Mouse (Mus musculus): Measurements from ENCODE around the gene Esf1. TPM values are rescaled to one million over a fixed set of nuclear protein-coding genes. Genes with fewer than 3 reads are reported as not detected.
"Not testable (repeated sequence)": the region's sequence is repeated elsewhere in the genome, so short reads cannot be mapped to it uniquely, and the experiment has no call there.

Esf1 gene
- polyA plus RNA-seq, 1 experiment from 2014 or later: 23.4 TPM

DNA sequence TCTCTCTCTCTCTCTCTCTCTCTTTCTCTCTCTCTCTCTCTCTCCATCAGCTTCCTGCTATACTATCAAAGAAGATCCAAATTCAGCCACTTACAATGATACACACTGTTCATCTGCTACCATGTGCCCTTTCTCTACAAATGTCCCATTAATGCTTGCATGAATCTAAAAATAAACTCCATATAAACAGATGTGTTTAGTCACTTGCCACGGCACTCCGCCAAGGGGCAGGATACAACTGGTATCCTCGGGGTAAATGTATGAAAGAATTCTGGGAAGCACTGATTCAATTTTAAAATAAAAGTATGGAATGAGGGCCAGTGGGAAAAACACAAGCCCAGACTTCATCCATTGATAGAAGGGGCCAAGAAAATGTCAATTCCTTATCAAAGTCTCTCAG lies 70.4 kb downstream of the Esf1 start:
- WGBS: 90% methylated on average over 3 of the region's 3 CpGs

GRCm38 (mm10) chr2:140097131-140097591 lies 73.2 kb downstream of the Esf1 start:
- H3K27ac ChIP-seq (ENCODE audit: low read length): no peak overlapping the region
- 80% methylated on average over 3 of the region's 3 CpGs for WGBS
- no peaks in the 10 kb centered on the region for H3K36me3 ChIP-seq (ENCODE audit: insufficient read depth, low read length)
- no peak overlapping the region for H3K4me2 ChIP-seq (replicated peaks; ENCODE audit: low read depth, low read length)
- no peaks in the 10 kb centered on the region for H3K27me3 ChIP-seq (ENCODE audit: insufficient read depth, low read length)
- H3K4me1 ChIP-seq (ENCODE audit: insufficient read depth, low read length): no peaks in the 10 kb centered on the region
- peak; percentile 81; the same call in 1 of the 2 replicates for ATAC-seq (ENCODE audit: low FRiP score, low TSS enrichment)
- no peak overlapping the region for H3K4me3 ChIP-seq (ENCODE audit: low read length)
- H3K9ac ChIP-seq (replicated peaks; ENCODE audit: low read length): no peak overlapping the region
- H3K9me3 ChIP-seq (ENCODE audit: low read length): peaks cover 4% of the 10 kb centered on the region; the same call in 1 of the 2 replicates

More for the DNA sequence above, 70.4 kb downstream of the Esf1 start:
- H3K4me2 ChIP-seq (replicated peaks; ENCODE audit: low read depth, low read length): no peak overlapping the region
- peaks cover 4% of the 10 kb centered on the region; the same call in 1 of the 2 replicates for H3K9me3 ChIP-seq (ENCODE audit: low read length)
- H3K9ac ChIP-seq (replicated peaks; ENCODE audit: low read length): no peak overlapping the region
- no peaks in the 10 kb centered on the region for H3K4me1 ChIP-seq (ENCODE audit: insufficient read depth, low read length)
- H3K27me3 ChIP-seq (ENCODE audit: insufficient read depth, low read length): no peaks in the 10 kb centered on the region
- no peak overlapping the region for H3K4me3 ChIP-seq (ENCODE audit: low read length)
- H3K27ac ChIP-seq (ENCODE audit: low read length): no peak overlapping the region
- no peak for ATAC-seq (ENCODE audit: low FRiP score, low TSS enrichment)
- no peaks in the 10 kb centered on the region for H3K36me3 ChIP-seq (ENCODE audit: insufficient read depth, low read length)

GRCm38 (mm10) chr2:140096034-140096433 lies 74.3 kb downstream of the Esf1 start:
- H3K36me3 ChIP-seq (ENCODE audit: insufficient read depth, low read length): no peaks in the 10 kb centered on the region
- H3K27ac ChIP-seq (ENCODE audit: low read length): no peak overlapping the region
- peaks cover 4% of the 10 kb centered on the region; the same call in 1 of the 2 replicates for H3K9me3 ChIP-seq (ENCODE audit: low read length)
- no peak overlapping the region for H3K9ac ChIP-seq (replicated peaks; ENCODE audit: low read length)
- no peak overlapping the region for H3K4me3 ChIP-seq (ENCODE audit: low read length)
- H3K4me2 ChIP-seq (replicated peaks; ENCODE audit: low read depth, low read length): no peak overlapping the region
- no peaks in the 10 kb centered on the region for H3K4me1 ChIP-seq (ENCODE audit: insufficient read depth, low read length)
- ATAC-seq (ENCODE audit: low FRiP score, low TSS enrichment): no peak
- H3K27me3 ChIP-seq (ENCODE audit: insufficient read depth, low read length): no peaks in the 10 kb centered on the region
- 89% methylated on average over 5 of the region's 5 CpGs for WGBS

GRCm38 (mm10) chr2:140093433-140093832 lies 76.9 kb downstream of the Esf1 start:
- no peak overlapping the region for H3K4me3 ChIP-seq (ENCODE audit: low read length)
- H3K9ac ChIP-seq (replicated peaks; ENCODE audit: low read length): no peak overlapping the region
- no peaks in the 10 kb centered on the region for H3K4me1 ChIP-seq (ENCODE audit: insufficient read depth, low read length)
- H3K9me3 ChIP-seq (ENCODE audit: low read length): peaks cover 4% of the 10 kb centered on the region; the same call in 1 of the 2 replicates
- no peaks in the 10 kb centered on the region for H3K36me3 ChIP-seq (ENCODE audit: insufficient read depth, low read length)
- no peaks in the 10 kb centered on the region for H3K27me3 ChIP-seq (ENCODE audit: insufficient read depth, low read length)
- no peak for ATAC-seq (ENCODE audit: low FRiP score, low TSS enrichment)
- H3K4me2 ChIP-seq (replicated peaks; ENCODE audit: low read depth, low read length): no peak overlapping the region
- WGBS: 92% methylated on average over 5 of the region's 5 CpGs
- H3K27ac ChIP-seq (ENCODE audit: low read length): no peak overlapping the region

GRCm38 (mm10) chr2:140084245-140084644 lies 86.1 kb downstream of the Esf1 start:
- Histone ChIP-seq H3K9me3 (ENCODE audit: low read length) (no peaks in the 10 kb centered on the region), H3K4me1 (ENCODE audit: insufficient read depth, low read length) (no peaks in the 10 kb centered on the region), H3K27me3 (ENCODE audit: insufficient read depth, low read length) (no peaks in the 10 kb centered on the region), H3K27ac (ENCODE audit: low read length) (no peak overlapping the region), H3K4me3 (ENCODE audit: low read length) (no peak overlapping the region), H3K36me3 (ENCODE audit: insufficient read depth, low read length) (no peaks in the 10 kb centered on the region), H3K4me2 (replicated peaks; ENCODE audit: low read depth, low read length) (no peak overlapping the region), H3K9ac (replicated peaks; ENCODE audit: low read length) (no peak overlapping the region)
- 94% methylated on average over 7 of the region's 7 CpGs for WGBS
- ATAC-seq (ENCODE audit: low FRiP score, low TSS enrichment): no peak

DNA sequence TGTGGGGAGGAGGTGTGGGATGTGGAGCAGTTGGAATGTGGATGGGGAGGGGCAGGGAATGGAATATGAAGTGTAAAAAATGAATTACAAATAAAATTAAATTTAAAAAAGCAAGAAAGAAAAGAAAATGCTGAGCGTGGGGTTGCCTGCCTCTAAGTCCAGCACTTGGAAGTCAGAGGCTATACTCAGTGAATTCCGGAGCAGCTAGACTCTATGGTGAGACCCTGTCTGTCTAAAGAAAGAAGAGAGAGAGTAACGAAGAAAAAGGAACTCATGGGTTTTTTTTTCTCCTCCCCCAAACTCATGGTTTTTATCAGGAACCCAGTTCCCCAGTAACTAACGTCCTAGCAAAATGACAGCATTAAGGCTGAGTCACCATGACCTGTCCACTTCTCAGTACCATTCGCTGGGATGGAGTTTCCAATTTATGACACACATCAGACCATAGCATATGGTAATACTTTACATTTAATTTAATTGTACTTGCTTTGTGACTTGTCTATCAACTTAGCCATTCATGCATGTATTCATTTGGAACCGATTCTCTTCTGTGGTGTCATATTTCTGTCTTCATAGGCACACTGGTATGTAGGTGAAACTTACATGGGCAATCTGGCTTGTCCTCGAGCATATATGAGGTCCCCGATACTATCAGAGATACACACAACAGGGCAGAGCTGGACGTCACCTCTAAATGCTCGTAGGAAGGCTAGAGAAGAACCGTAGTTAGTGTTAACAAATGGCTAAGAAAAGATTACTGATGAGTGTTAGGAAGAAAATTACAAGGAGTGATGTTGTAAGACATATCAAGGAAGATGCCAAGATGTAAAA lies 89.4 kb downstream of the Esf1 start:
- no peak overlapping the region for H3K9ac ChIP-seq (replicated peaks; ENCODE audit: low read length)
- H3K9me3 ChIP-seq (ENCODE audit: low read length): no peaks in the 10 kb centered on the region
- H3K4me1 ChIP-seq (ENCODE audit: insufficient read depth, low read length): no peaks in the 10 kb centered on the region
- no peaks in the 10 kb centered on the region for H3K36me3 ChIP-seq (ENCODE audit: insufficient read depth, low read length)
- no peak overlapping the region for H3K4me3 ChIP-seq (ENCODE audit: low read length)
- H3K27me3 ChIP-seq (ENCODE audit: insufficient read depth, low read length): no peaks in the 10 kb centered on the region
- no peak overlapping the region for H3K27ac ChIP-seq (ENCODE audit: low read length)
- WGBS: 83% methylated on average over 11 of the region's 11 CpGs
- no peak overlapping the region for H3K4me2 ChIP-seq (replicated peaks; ENCODE audit: low read depth, low read length)
- no peak for ATAC-seq (ENCODE audit: low FRiP score, low TSS enrichment)

GRCm38 (mm10) chr2:140079284-140079683 lies 91.1 kb downstream of the Esf1 start:
- H3K9ac ChIP-seq (replicated peaks; ENCODE audit: low read length); H3K4me1 ChIP-seq (ENCODE audit: insufficient read depth, low read length); H3K9me3 ChIP-seq (ENCODE audit: low read length); H3K4me2 ChIP-seq (replicated peaks; ENCODE audit: low read depth, low read length); H3K36me3 ChIP-seq (ENCODE audit: insufficient read depth, low read length); H3K27ac ChIP-seq (ENCODE audit: low read length); H3K27me3 ChIP-seq (ENCODE audit: insufficient read depth, low read length); H3K4me3 ChIP-seq (ENCODE audit: low read length); ATAC-seq (ENCODE audit: low FRiP score, low TSS enrichment): not testable (repeated sequence)

DNA sequence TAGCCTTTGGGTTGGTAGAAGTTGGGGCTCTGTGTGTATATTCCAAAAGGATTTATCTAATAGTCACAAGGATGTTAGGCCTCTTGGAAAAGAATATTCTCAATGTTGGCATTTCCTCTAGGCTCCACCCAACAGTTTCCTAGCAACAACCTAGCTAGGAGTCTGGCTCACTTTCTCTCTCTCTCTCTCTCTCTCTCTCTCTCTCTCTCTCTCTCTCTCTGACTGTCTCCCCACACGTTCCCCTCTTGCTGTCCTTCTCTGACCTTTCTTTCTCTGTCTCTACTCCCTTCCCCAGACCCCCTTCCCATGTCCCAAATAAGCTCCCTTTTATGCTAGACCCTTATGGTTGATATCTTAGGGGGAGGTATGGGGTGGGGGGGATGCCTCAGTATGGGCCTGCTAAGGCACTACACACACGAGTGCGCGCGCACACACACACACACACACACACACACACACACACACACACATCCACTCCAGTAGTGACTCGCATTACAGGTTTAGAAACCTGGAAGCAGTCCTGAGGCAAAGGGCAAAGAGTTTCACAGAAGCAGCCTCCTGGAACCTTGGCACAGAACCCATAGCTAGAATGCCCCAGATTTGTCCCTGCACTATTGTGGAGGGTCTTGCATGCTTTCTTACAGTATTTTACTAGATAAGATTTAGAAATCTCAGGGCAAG lies 91.6 kb downstream of the Esf1 start:
- no peak overlapping the region for H3K9ac ChIP-seq (replicated peaks; ENCODE audit: low read length)
- H3K4me2 ChIP-seq (replicated peaks; ENCODE audit: low read depth, low read length): no peak overlapping the region
- H3K27me3 ChIP-seq (ENCODE audit: insufficient read depth, low read length): no peaks in the 10 kb centered on the region
- H3K27ac ChIP-seq (ENCODE audit: low read length): no peak overlapping the region
- no peaks in the 10 kb centered on the region for H3K36me3 ChIP-seq (ENCODE audit: insufficient read depth, low read length)
- no peak overlapping the region for H3K4me3 ChIP-seq (ENCODE audit: low read length)
- WGBS: 63% methylated on average over 6 of the region's 6 CpGs
- H3K4me1 ChIP-seq (ENCODE audit: insufficient read depth, low read length): no peaks in the 10 kb centered on the region
- peak; percentile 15; the same call in 1 of the 2 replicates for ATAC-seq (ENCODE audit: low FRiP score, low TSS enrichment)
- H3K9me3 ChIP-seq (ENCODE audit: low read length): no peaks in the 10 kb centered on the region

GRCm38 (mm10) chr2:140077476-140077875 lies 92.9 kb downstream of the Esf1 start:
- no peaks in the 10 kb centered on the region for H3K27me3 ChIP-seq (ENCODE audit: insufficient read depth, low read length)
- no peak overlapping the region for H3K4me3 ChIP-seq (ENCODE audit: low read length)
- no peaks in the 10 kb centered on the region for H3K9me3 ChIP-seq (ENCODE audit: low read length)
- no peak overlapping the region for H3K27ac ChIP-seq (ENCODE audit: low read length)
- no peaks in the 10 kb centered on the region for H3K4me1 ChIP-seq (ENCODE audit: insufficient read depth, low read length)
- H3K9ac ChIP-seq (replicated peaks; ENCODE audit: low read length): no peak overlapping the region
- 38% methylated on average over 1 of the region's 1 CpGs for WGBS
- H3K36me3 ChIP-seq (ENCODE audit: insufficient read depth, low read length): no peaks in the 10 kb centered on the region
- no peak overlapping the region for H3K4me2 ChIP-seq (replicated peaks; ENCODE audit: low read depth, low read length)
- no peak for ATAC-seq (ENCODE audit: low FRiP score, low TSS enrichment)

DNA sequence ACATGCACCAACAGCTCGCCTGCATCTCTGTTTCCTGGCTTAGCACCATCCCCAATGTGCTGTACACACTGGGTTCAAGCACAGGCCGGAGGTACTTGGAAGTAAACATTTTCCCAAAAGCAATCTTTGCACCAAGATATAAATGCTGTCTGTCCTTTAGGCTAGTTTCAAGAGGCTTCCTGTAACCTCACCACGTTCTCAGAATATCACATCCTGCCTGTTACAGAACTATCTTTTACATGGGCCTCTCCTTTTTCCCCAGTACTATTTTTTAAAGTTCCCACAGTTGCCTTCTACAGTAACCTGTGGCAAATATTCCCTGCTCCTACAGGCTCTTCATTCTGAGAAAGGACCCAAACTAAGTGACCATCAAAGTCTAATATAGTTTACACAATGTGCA lies 95.2 kb downstream of the Esf1 start:
- Histone ChIP-seq H3K4me2 (replicated peaks; ENCODE audit: low read depth, low read length) (no peak overlapping the region), H3K4me1 (ENCODE audit: insufficient read depth, low read length) (no peaks in the 10 kb centered on the region), H3K9me3 (ENCODE audit: low read length) (no peaks in the 10 kb centered on the region), H3K27ac (ENCODE audit: low read length) (no peak overlapping the region), H3K4me3 (ENCODE audit: low read length) (no peak overlapping the region), H3K27me3 (ENCODE audit: insufficient read depth, low read length) (no peaks in the 10 kb centered on the region), H3K36me3 (ENCODE audit: insufficient read depth, low read length) (no peaks in the 10 kb centered on the region), H3K9ac (replicated peaks; ENCODE audit: low read length) (no peak overlapping the region)
- no peak for ATAC-seq (ENCODE audit: low FRiP score, low TSS enrichment)
- 80% methylated on average over 3 of the region's 3 CpGs for WGBS

Measured in kidney, embryonic 16.5 days (tissue).